ENCODE assay signal across 25 mouse cellular contexts in genomic region chr10:119490831-119491230, GRCm38 (mm10). TPM values are rescaled to one million over a fixed set of nuclear protein-coding genes. Genes with fewer than 3 reads are reported as not detected.
DNase-seq lines count a peak whose midpoint lies in the region; ATAC-seq and TF ChIP-seq lines count a peak whose summit lies in the region.
"Had no signal": no experiment of that assay in that cellular context is flagged by ENCODE, and none has a peak within 500 bp of the region (broad histone marks: within the 10 kb centered on the region; RNA-seq: fewer than 3 reads in every experiment).

No protein-coding gene starts in this region.

- DNase-seq in midbrain, embryonic 11.5 days (ENCODE audit: low spot score, missing footprints): peak; percentile 61
- DNase-seq in midbrain, embryonic 10.5 days (ENCODE audit: low spot score): no peak
- DNase-seq in ES-E14 (ENCODE audit: low read depth, low spot score): no peak
- DNase-seq in testis, postnatal 14 days (ENCODE audit: low spot score): peak; percentile 31
- no peak for DNase-seq in gastrocnemius, postnatal 25 days
- DNase-seq: adrenal gland, adult 8-10 months; adrenal gland, postnatal 25 days; cerebellum, adult 11 months; cerebellum, adult 18-20 months; cerebellum, adult 8-10 months; cerebellum, adult 9-11 months; cerebellum, postnatal 14 days; cerebellum, postnatal 36 days; embryo, embryonic 11 days had no signal

- H3K4me3 ChIP-seq in midbrain, embryonic 11.5 days (ENCODE audit: low read depth, low read length): no peak overlapping the region
- no peak overlapping the region for H3K4me3 ChIP-seq in midbrain, embryonic 10.5 days
- H3K4me3 ChIP-seq in ES-E14 (ENCODE audit: insufficient read depth in 1 of 2, low read depth in 1 of 2, low read length in 2 of 2, poor library complexity in 1 of 2, severe bottlenecking in 1 of 2): no peak overlapping the region
- H3K4me3 ChIP-seq: embryonic facial prominence, embryonic 13.5 days; embryonic facial prominence, embryonic 15.5 days; erythroblast, embryonic 14.5 days; forebrain, embryonic 10.5 days; forebrain, embryonic 12.5 days had no signal

- H3K4me1 ChIP-seq in midbrain, embryonic 11.5 days (ENCODE audit: control insufficient read depth, insufficient read depth, low read length): no peaks in the 10 kb centered on the region
- no peaks in the 10 kb centered on the region for H3K4me1 ChIP-seq in midbrain, embryonic 10.5 days
- H3K4me1 ChIP-seq in ES-E14 (ENCODE audit: control insufficient read depth in 2 of 2, insufficient read depth in 2 of 2, low read length in 2 of 2, poor library complexity in 1 of 2): no peaks in the 10 kb centered on the region
- H3K4me1 ChIP-seq: embryonic facial prominence, embryonic 13.5 days; embryonic facial prominence, embryonic 15.5 days; forebrain, embryonic 10.5 days; forebrain, embryonic 12.5 days had no signal

- in situ Hi-C loops in ES-E14 (cut with MboI; ENCODE audit: low sequenced_read_pairs in 2 of 2, unreplicated experiment in 2 of 2): no loop called here

- H3K9me3 ChIP-seq in midbrain, embryonic 11.5 days (ENCODE audit: control insufficient read depth, low read length): no peaks in the 10 kb centered on the region
- H3K9me3 ChIP-seq in midbrain, embryonic 10.5 days (replicated peaks): no peaks in the 10 kb centered on the region; the same call in 1 of the 2 replicates
- no peaks in the 10 kb centered on the region for H3K9me3 ChIP-seq in ES-E14 (ENCODE audit: control insufficient read depth, insufficient read depth, low read depth, low read length)
- H3K9me3 ChIP-seq: embryonic facial prominence, embryonic 13.5 days; embryonic facial prominence, embryonic 15.5 days; forebrain, embryonic 12.5 days had no signal

- H3K27ac ChIP-seq in midbrain, embryonic 11.5 days (ENCODE audit: low read depth, low read length): no peak overlapping the region
- no peak overlapping the region for H3K27ac ChIP-seq in midbrain, embryonic 10.5 days (replicated peaks)
- H3K27ac ChIP-seq in ES-E14 (ENCODE audit: insufficient read depth, low read depth, low read length, poor library complexity, severe bottlenecking): peak overlapping the region; percentile 12; the same call in 1 of the 2 replicates
- H3K27ac ChIP-seq: embryonic facial prominence, embryonic 13.5 days; embryonic facial prominence, embryonic 15.5 days; forebrain, embryonic 10.5 days; forebrain, embryonic 12.5 days had no signal

- no peaks in the 10 kb centered on the region for H3K36me3 ChIP-seq in midbrain, embryonic 11.5 days (ENCODE audit: control insufficient read depth, insufficient read depth, low read length)
- peaks cover 7% of the 10 kb centered on the region; the same call in 1 of the 2 replicates for H3K36me3 ChIP-seq in midbrain, embryonic 10.5 days
- H3K36me3 ChIP-seq in ES-E14 (ENCODE audit: control insufficient read depth, insufficient read depth, low read length, poor library complexity, severe bottlenecking): no peaks in the 10 kb centered on the region
- H3K36me3 ChIP-seq: embryonic facial prominence, embryonic 13.5 days; embryonic facial prominence, embryonic 15.5 days; forebrain, embryonic 12.5 days; G1E had no signal

- H3K9ac ChIP-seq in midbrain, embryonic 11.5 days (ENCODE audit: low read length): no peak overlapping the region
- H3K9ac ChIP-seq in ES-E14 (ENCODE audit: insufficient read depth, low read depth, low read length, poor library complexity, severe bottlenecking): no peak overlapping the region
- H3K9ac ChIP-seq: embryonic facial prominence, embryonic 13.5 days; embryonic facial prominence, embryonic 15.5 days; forebrain, embryonic 12.5 days had no signal

- ATAC-seq in midbrain, embryonic 11.5 days (ENCODE audit: low FRiP score): no peak
- ATAC-seq: activated CD4-positive, CD25-positive, alpha-beta regulatory T cell, adult 4 months; forebrain, embryonic 14.5 days; forebrain, embryonic 16.5 days; Patski had no signal

- H3K4me2 ChIP-seq in midbrain, embryonic 11.5 days: no peak overlapping the region
- H3K4me2 ChIP-seq: embryonic facial prominence, embryonic 13.5 days; embryonic facial prominence, embryonic 15.5 days; forebrain, embryonic 12.5 days had no signal

- H3K27me3 ChIP-seq in midbrain, embryonic 11.5 days (ENCODE audit: control insufficient read depth, insufficient read depth, low read length): no peaks in the 10 kb centered on the region
- H3K27me3 ChIP-seq in midbrain, embryonic 10.5 days (ENCODE audit: low read depth, poor library complexity, severe bottlenecking): no peaks in the 10 kb centered on the region
- H3K27me3 ChIP-seq: embryonic facial prominence, embryonic 13.5 days; embryonic facial prominence, embryonic 15.5 days; forebrain, embryonic 12.5 days; Patski had no signal

- whole genome bisulfite sequencing in midbrain, embryonic 11.5 days: 97% methylated on average over 18 of the region's 18 CpGs
- WGBS in midbrain, embryonic 10.5 days: 97% methylated on average over 18 of the region's 18 CpGs

TF ChIP-seq in ES-E14, 5 proteins besides CTCF, POLR2A, EP300 and RAD21:
- no peak for TF ChIP-seq MAFK (IDR thresholded peaks at IDR 0.05; ENCODE audit: insufficient read depth, low read depth, low read length)
- TF ChIP-seq HCFC1 (IDR thresholded peaks at IDR 0.05; ENCODE audit: borderline replicate concordance, insufficient read depth, low read length): no peak
- TF ChIP-seq ZC3H11A (IDR thresholded peaks at IDR 0.05; ENCODE audit: borderline replicate concordance, low read depth, low read length): no peak
- TF ChIP-seq CHD2 (IDR thresholded peaks at IDR 0.05; ENCODE audit: low read depth, low read length): no peak
- no peak for TF ChIP-seq ZNF384 (IDR thresholded peaks at IDR 0.05; ENCODE audit: low read depth, low read length)
TF ChIP-seq in ES-E14: peak in this region for 0.

RNA-seq across cellular contexts. Expression of gene Grip1, which starts 37.2 kb away (rescaled TPM):
- polyA plus RNA-seq in midbrain, embryonic 11.5 days (2014; fragmentation: Nextera tagmentation; extraction: Ambion mirVana): 8.5 and 9.7 TPM in 2 replicates
- 5.0 and 5.7 TPM in 2 replicates for polyA plus RNA-seq in midbrain, embryonic 10.5 days (2016; fragmentation: Nextera tagmentation; extraction: Ambion mirVana)
- total RNA-seq in ES-E14 (2012; rRNA removed): 4.2 and 4.3 TPM in 2 replicates
- total RNA-seq in gastrocnemius, postnatal 25 days (2021): under 1 TPM in 1 of 2 experiments, not detected in 1; 0.08 TPM
- total RNA-seq: common myeloid progenitor, adult 5-6 weeks had no signal
- polyA plus RNA-seq: erythroblast, embryonic 14.5 days; G1E had no signal

Comparison
In these comparisons a context has a peak if more than half of its experiments do, and no peak if none do; other contexts are left out.
1. DNase-seq: peak in midbrain, embryonic 11.5 days (single experiment) and testis, postnatal 14 days (single experiment); none in midbrain, embryonic 10.5 days (single experiment), ES-E14 (single experiment) and gastrocnemius, postnatal 25 days (single experiment).